Mouse (Mus musculus) left cerebral cortex, postnatal 10 days (tissue): ENCODE measurements around the gene Mical3. TPM values are rescaled to one million over a fixed set of nuclear protein-coding genes. Genes with fewer than 3 reads are reported as not detected.
"Not testable (repeated sequence)": the region's sequence is repeated elsewhere in the genome, so short reads cannot be mapped to it uniquely, and the experiment has no call there.

Experiments
- DNase-seq, 2 experiments: peaks; one replicate each; pipeline ENCODE4 v3.0.0; 2021 to 2022; ENCODE audit warnings: low spot score in 2 of 2, mixed read lengths in 1 of 2; ENCODE audit errors: extremely low spot score in 1 of 2
- intact Hi-C: fragments of 180-260 bp; cut with DNase I; formaldehyde crosslinking; loops from one replicate; pipeline ENCODE4 v1.15.1; 2025
- total RNA-seq, 2 experiments: library from RNA; stranded (reverse); gene quantifications; 2 replicates each; pipeline ENCODE4 v1.2.3; 2021

The Mical3 gene
- total RNA-seq, 2 experiments from 2014 or later: 110 to 111 TPM

- intact Hi-C loops: no loop called here
Observed at GRCm38 (mm10) chr6:120932597-120932996, 198.2 kb downstream of the Mical3 start.

GRCm38 (mm10) chr6:120930450-120931306 is 200.1 kb downstream of the Mical3 start:
- DNase-seq: no peak
- intact Hi-C loops: no loop called here

More at GRCm38 (mm10) chr6:120932597-120932996, 198.2 kb downstream of the Mical3 start:
- DNase-seq: no peak

GRCm38 (mm10) chr6:120929421-120929820 is 201.4 kb downstream of the Mical3 start:
- DNase-seq: no peak
- intact Hi-C loops: no loop called here

- intact Hi-C loops: no loop called here
- DNase-seq: peak in 1 of 2 experiments; percentile 50
Observed at GRCm38 (mm10) chr6:120927765-120928164, 203.0 kb downstream of the Mical3 start.

GRCm38 (mm10) chr6:120926880-120927279 is 203.9 kb downstream of the Mical3 start:
- intact Hi-C loops: no loop called here
- DNase-seq: no peak

- intact Hi-C loops, DNase-seq: not testable (repeated sequence)
Observed at GRCm38 (mm10) chr6:120924791-120925321, 205.9 kb downstream of the Mical3 start.

GRCm38 (mm10) chr6:120917975-120918374 is 212.8 kb downstream of the Mical3 start:
- no peak for DNase-seq
- intact Hi-C loops: no loop called here

- DNase-seq, intact Hi-C loops: not testable (repeated sequence)
Observed at GRCm38 (mm10) chr6:120916972-120917881, 213.6 kb downstream of the Mical3 start.

GRCm38 (mm10) chr6:120916074-120916971 is 214.5 kb downstream of the Mical3 start, which contains the start of gene Bid:
TSS of gene Bid (minus strand) at chr6:120916853.
- DNase-seq: peak; percentile 68 to 92

GRCm38 (mm10) chr6:120915649-120915975 is 215.2 kb downstream of the Mical3 start:
- intact Hi-C loops: no loop called here
- no peak for DNase-seq

More at GRCm38 (mm10) chr6:120916074-120916971, 214.5 kb downstream of the Mical3 start, which contains the start of gene Bid:
- intact Hi-C loops: no loop called here

GRCm38 (mm10) chr6:120914911-120915648 is 215.7 kb downstream of the Mical3 start:
- intact Hi-C loops: no loop called here
- peak in 1 of 2 experiments; percentile 53 for DNase-seq

- DNase-seq: no peak
- intact Hi-C loops: no loop called here
Observed at GRCm38 (mm10) chr6:120914533-120914910, 216.3 kb downstream of the Mical3 start.

GRCm38 (mm10) chr6:120913783-120914182 is 217.0 kb downstream of the Mical3 start:
- intact Hi-C loops: no loop called here
- no peak for DNase-seq

- DNase-seq: no peak
- intact Hi-C loops: no loop called here
Observed at GRCm38 (mm10) chr6:120912931-120913330, 217.9 kb downstream of the Mical3 start.

GRCm38 (mm10) chr6:120911213-120912007 is 219.4 kb downstream of the Mical3 start:
- intact Hi-C loops: no loop called here
- DNase-seq: no peak

- intact Hi-C loops: no loop called here
- no peak for DNase-seq
Observed at GRCm38 (mm10) chr6:120909501-120909900, 221.3 kb downstream of the Mical3 start.
